Mouse (Mus musculus) ES-Bruce4 (cell line): ENCODE measurements at regions not wholly inside any gene's neighbourhood (a gene's known extent, or its start where the extent isn't known, plus 50 kb on each side); places are given as distances from the start of the nearest gene placed in this dataset.

Experiments
- CTCF ChIP-seq: IDR thresholded peaks from one replicate; pipeline ENCODE4 v1.8.1; 2011; ENCODE audit warnings: low read depth, low read length
- EP300 ChIP-seq: IDR thresholded peaks from 2 replicates; pipeline ENCODE4 v1.6.1; 2011; ENCODE audit warnings: low read depth, low read length; ENCODE audit not compliant: insufficient read depth
- POLR2A ChIP-seq: IDR thresholded peaks from one replicate; pipeline ENCODE4 v1.8.1; 2011; ENCODE audit warnings: low read length; ENCODE audit not compliant: insufficient read depth

DNA sequence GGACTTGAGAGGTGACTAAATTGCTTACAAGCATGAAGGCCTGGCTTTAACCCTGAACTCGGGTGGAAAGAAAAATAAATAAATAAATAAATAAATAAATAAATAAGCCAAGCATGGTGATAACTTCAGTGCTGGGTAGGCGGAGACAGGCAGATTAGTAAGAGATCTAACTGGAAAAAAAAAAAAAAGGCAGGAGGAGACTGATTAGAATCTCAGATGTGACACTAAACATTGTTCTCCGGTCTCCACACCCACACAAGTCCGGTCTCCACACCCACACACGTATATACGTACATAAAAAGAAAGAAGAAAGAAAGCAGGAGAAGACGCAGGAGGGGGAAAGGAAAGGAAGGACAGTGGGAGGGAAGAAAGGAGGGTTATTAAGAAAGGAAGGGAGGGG is 267.8 kb downstream of the Dhx15 start:
- TF ChIP-seq POLR2A (no peak), CTCF (no peak), EP300 (no peak)
